Mouse (Mus musculus): ENCODE measurements around the gene Ifnl2.

Gene Ifnl2

GRCm38 (mm10) chr7:28490903-28491302 is 19.4 kb downstream of the Ifnl2 start:
- DNase-seq (ENCODE audit: low spot score), result no peak

- DNase-seq (ENCODE audit: low spot score), result no peak
Observed at GRCm38 (mm10) chr7:28490410-28490809, 19.8 kb downstream of the Ifnl2 start.

GRCm38 (mm10) chr7:28488030-28488491 is 22.2 kb downstream of the Ifnl2 start:
- peak; percentile 53 for DNase-seq (ENCODE audit: low spot score)

GRCm38 (mm10) chr7:28484192-28484591 is 26.1 kb downstream of the Ifnl2 start:
- no peak for DNase-seq (ENCODE audit: low spot score)

- DNase-seq (ENCODE audit: low spot score), result no peak
Observed at GRCm38 (mm10) chr7:28482854-28483253, 27.4 kb downstream of the Ifnl2 start.

GRCm38 (mm10) chr7:28478854-28479253 is 31.4 kb downstream of the Ifnl2 start:
- DNase-seq (ENCODE audit: low spot score), result no peak

- no peak for DNase-seq (ENCODE audit: low spot score)
Observed at GRCm38 (mm10) chr7:28477363-28477762, 32.9 kb downstream of the Ifnl2 start.

GRCm38 (mm10) chr7:28476191-28476590 is 34.1 kb downstream of the Ifnl2 start:
- no peak for DNase-seq (ENCODE audit: low spot score)

GRCm38 (mm10) chr7:28467213-28467751 is 43.0 kb downstream of the Ifnl2 start:
- no peak for DNase-seq (ENCODE audit: low spot score)

GRCm38 (mm10) chr7:28466721-28467212 is 43.5 kb downstream of the Ifnl2 start:
- peak; percentile 44 for DNase-seq (ENCODE audit: low spot score)

GRCm38 (mm10) chr7:28464416-28465212 is 45.6 kb downstream of the Ifnl2 start:
- peak; percentile 75 for DNase-seq (ENCODE audit: low spot score)

GRCm38 (mm10) chr7:28462769-28463168 is 47.5 kb downstream of the Ifnl2 start:
- no peak for DNase-seq (ENCODE audit: low spot score)

- DNase-seq (ENCODE audit: low spot score), result no peak
Observed at GRCm38 (mm10) chr7:28460361-28460760, 49.9 kb downstream of the Ifnl2 start.

Data from testis, postnatal 14 days (tissue).